Mouse (Mus musculus): ENCODE results near the gene Pan3. TPM values are rescaled to one million over a fixed set of nuclear protein-coding genes. Genes with fewer than 3 reads are reported as not detected.

Pan3 gene
- total RNA-seq, 2 experiments from 2014 or later = 17.4 to 29.3 TPM

GRCm38 (mm10) chr5:147495961-147496360, 66.0 kb downstream of the Pan3 start:
- no peak overlapping the region for H3K4me3 ChIP-seq
- TF ChIP-seq CTCF (IDR thresholded peaks at IDR 0.05) = no peak
- intact Hi-C loops (cut with DNase I) = loop anchor here (5.0 kb wide), 1 partner anchor 64 kb away; the partner anchor contains the start of gene Pan3
- DNase-seq = no peak
- H3K27ac ChIP-seq = no peak overlapping the region

GRCm38 (mm10) chr5:147496921-147497320, 67.0 kb downstream of the Pan3 start:
- TF ChIP-seq CTCF (IDR thresholded peaks at IDR 0.05) = no peak
- no peak overlapping the region for H3K27ac ChIP-seq
- no peak for DNase-seq
- intact Hi-C loops (cut with DNase I) = loop anchor here (5.0 kb wide), 1 partner anchor 65 kb away; the partner anchor contains the start of gene Pan3
- no peak overlapping the region for H3K4me3 ChIP-seq

- Histone ChIP-seq H3K27ac (no peak overlapping the region), H3K4me3 (no peak overlapping the region)
- no peak for TF ChIP-seq CTCF (IDR thresholded peaks at IDR 0.05)
- DNase-seq = no peak
- intact Hi-C loops (cut with DNase I) = loop anchor here (5.0 kb wide), 1 partner anchor 65 kb away; the partner anchor contains the start of gene Pan3
Observed at GRCm38 (mm10) chr5:147497714-147498113, 67.8 kb downstream of the Pan3 start.

GRCm38 (mm10) chr5:147501456-147501998, 71.6 kb downstream of the Pan3 start:
- Histone ChIP-seq H3K4me3 (no peak overlapping the region), H3K27ac (peak overlapping the region; percentile 17)
- TF ChIP-seq CTCF (IDR thresholded peaks at IDR 0.05) = no peak
- intact Hi-C loops (cut with DNase I) = loop anchor here (5.0 kb wide), 1 partner anchor 36 kb away; no protein-coding TSS in a partner anchor
- DNase-seq = no peak

GRCm38 (mm10) chr5:147502921-147503320, 73.0 kb downstream of the Pan3 start:
- DNase-seq = no peak
- intact Hi-C loops (cut with DNase I) = loop anchor here (5.0 kb wide), 1 partner anchor 34 kb away; no protein-coding TSS in a partner anchor
- TF ChIP-seq CTCF (IDR thresholded peaks at IDR 0.05) = no peak
- Histone ChIP-seq H3K4me3 (no peak overlapping the region), H3K27ac (no peak overlapping the region)

GRCm38 (mm10) chr5:147511350-147511749, 81.4 kb downstream of the Pan3 start:
- Histone ChIP-seq H3K4me3 (no peak overlapping the region), H3K27ac (no peak overlapping the region)
- no peak for TF ChIP-seq CTCF (IDR thresholded peaks at IDR 0.05)
- intact Hi-C loops (cut with DNase I) = no loop called here
- no peak for DNase-seq

- intact Hi-C loops (cut with DNase I) = no loop called here
Observed at GRCm38 (mm10) chr5:147527006-147527405, 97.0 kb downstream of the Pan3 start.

GRCm38 (mm10) chr5:147527788-147528187, 97.8 kb downstream of the Pan3 start:
- H3K4me3 ChIP-seq = no peak overlapping the region
- DNase-seq = no peak
- intact Hi-C loops (cut with DNase I) = no loop called here
- no peak for TF ChIP-seq CTCF (IDR thresholded peaks at IDR 0.05)
- H3K27ac ChIP-seq = no peak overlapping the region

More at GRCm38 (mm10) chr5:147527006-147527405, 97.0 kb downstream of the Pan3 start:
- TF ChIP-seq CTCF (IDR thresholded peaks at IDR 0.05) = no peak
- Histone ChIP-seq H3K4me3 (no peak overlapping the region), H3K27ac (no peak overlapping the region)
- no peak for DNase-seq

- TF ChIP-seq CTCF (IDR thresholded peaks at IDR 0.05) = no peak
- intact Hi-C loops (cut with DNase I) = no loop called here
- DNase-seq = no peak
- Histone ChIP-seq H3K4me3 (no peak overlapping the region), H3K27ac (no peak overlapping the region)
Observed at GRCm38 (mm10) chr5:147532031-147532430, 102.1 kb downstream of the Pan3 start.

GRCm38 (mm10) chr5:147539409-147539808, 109.4 kb downstream of the Pan3 start:
- no peak overlapping the region for H3K4me3 ChIP-seq
- intact Hi-C loops (cut with DNase I) = loop anchor here (5.0 kb wide), 1 partner anchor 37 kb away; no protein-coding TSS in a partner anchor
- DNase-seq = no peak
- no peak for TF ChIP-seq CTCF (IDR thresholded peaks at IDR 0.05)
- H3K27ac ChIP-seq = no peak overlapping the region

- H3K4me3 ChIP-seq = no peak overlapping the region
- no peak for DNase-seq
- TF ChIP-seq CTCF (IDR thresholded peaks at IDR 0.05) = no peak
- intact Hi-C loops (cut with DNase I) = loop anchor here (5.0 kb wide), 2 partner anchors 38 to 108 kb away; partner anchors contain the start of gene Pan3
- no peak overlapping the region for H3K27ac ChIP-seq
Observed at GRCm38 (mm10) chr5:147539815-147540214, 109.9 kb downstream of the Pan3 start.

GRCm38 (mm10) chr5:147542291-147542690, 112.3 kb downstream of the Pan3 start:
- TF ChIP-seq CTCF (IDR thresholded peaks at IDR 0.05) = no peak
- intact Hi-C loops (cut with DNase I) = loop anchor here (5.0 kb wide), 1 partner anchor 110 kb away; the partner anchor contains the start of gene Pan3
- DNase-seq = peak; percentile 33
- Histone ChIP-seq H3K4me3 (peak overlapping the region; percentile 21; the same call in 1 of the 2 replicates), H3K27ac (peak overlapping the region; percentile 83)

- peak; percentile 71 for DNase-seq
- Histone ChIP-seq H3K4me3 (no peak overlapping the region), H3K27ac (peak overlapping the region; percentile 78)
- intact Hi-C loops (cut with DNase I) = no loop called here
- TF ChIP-seq CTCF (IDR thresholded peaks at IDR 0.05) = peak; percentile 64
Observed at GRCm38 (mm10) chr5:147545731-147546241, 115.8 kb downstream of the Pan3 start.
